Mouse (Mus musculus): ENCODE results near the gene Sh3d21. TPM values are rescaled to one million over a fixed set of nuclear protein-coding genes. Genes with fewer than 3 reads are reported as not detected.
A peak's percentile ranks its signal among the peaks of the same experiment; 100 is the strongest.

The Sh3d21 gene
- polyA plus RNA-seq, 1 experiment from 2014 or later: 1.1 TPM

DNA sequence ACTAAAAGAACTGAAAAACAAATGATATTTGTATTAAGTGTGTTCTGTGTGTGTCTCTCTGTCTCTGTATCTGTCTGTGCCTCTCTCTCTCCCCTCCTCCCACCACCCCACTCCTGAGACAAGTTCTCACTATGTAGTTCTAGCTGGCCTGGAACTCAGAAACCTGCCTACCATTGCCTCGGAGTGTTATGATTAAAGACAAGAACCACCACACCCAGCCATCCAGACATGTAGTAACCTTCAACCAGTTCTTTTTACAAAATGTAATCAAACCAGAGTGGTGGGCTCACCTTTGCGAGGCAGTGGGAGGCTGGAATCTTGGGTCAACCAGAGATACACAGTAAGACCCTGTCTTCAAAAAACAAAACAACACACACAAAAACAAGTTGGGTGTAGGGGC is 37.4 kb upstream of the Sh3d21 start:
- ATAC-seq: no peak
- Histone ChIP-seq H3K9ac (ENCODE audit: low read length) (peak overlapping the region; percentile 25; the same call in 1 of the 2 replicates), H3K9me3 (replicated peaks; ENCODE audit: control insufficient read depth, low read length) (no peaks in the 10 kb centered on the region), H3K4me2 (ENCODE audit: low read length) (peak overlapping the region; percentile 78), H3K4me1 (ENCODE audit: control insufficient read depth, insufficient read depth, low read length) (peaks cover 17% of the 10 kb centered on the region), H3K36me3 (ENCODE audit: control insufficient read depth, insufficient read depth, low read length) (0 out of 2 replicates have a peak, but pooled peaks cover 3% of the 10 kb centered on the region), H3K27me3 (replicated peaks; ENCODE audit: control insufficient read depth, insufficient read depth, low read length) (no peaks in the 10 kb centered on the region), H3K27ac (ENCODE audit: low read depth, low read length) (no peak overlapping the region), H3K4me3 (ENCODE audit: low read depth, low read length) (peak overlapping the region; percentile 77)
- DNase-seq (ENCODE audit: low spot score): no peak
- 77% methylated on average over 2 of the region's 2 CpGs for WGBS

- no peak for DNase-seq (ENCODE audit: low spot score)
- Histone ChIP-seq H3K4me3 (ENCODE audit: low read depth, low read length) (no peak overlapping the region), H3K4me1 (ENCODE audit: control insufficient read depth, insufficient read depth, low read length) (peaks cover 17% of the 10 kb centered on the region), H3K9ac (ENCODE audit: low read length) (no peak overlapping the region), H3K4me2 (ENCODE audit: low read length) (peak overlapping the region; percentile 78), H3K27me3 (replicated peaks; ENCODE audit: control insufficient read depth, insufficient read depth, low read length) (no peaks in the 10 kb centered on the region), H3K9me3 (replicated peaks; ENCODE audit: control insufficient read depth, low read length) (no peaks in the 10 kb centered on the region), H3K27ac (ENCODE audit: low read depth, low read length) (no peak overlapping the region), H3K36me3 (ENCODE audit: control insufficient read depth, insufficient read depth, low read length) (0 out of 2 replicates have a peak, but pooled peaks cover 3% of the 10 kb centered on the region)
- 39% methylated on average over 1 of the region's 1 CpGs for WGBS
- ATAC-seq: no peak
Measured at GRCm38 (mm10) chr4:126200036-126200435, 36.7 kb upstream of the Sh3d21 start.

- Histone ChIP-seq H3K4me3 (ENCODE audit: low read depth, low read length) (no peak overlapping the region), H3K4me1 (ENCODE audit: control insufficient read depth, insufficient read depth, low read length) (peaks cover 17% of the 10 kb centered on the region), H3K9ac (ENCODE audit: low read length) (no peak overlapping the region), H3K36me3 (ENCODE audit: control insufficient read depth, insufficient read depth, low read length) (peaks cover 5% of the 10 kb centered on the region; the same call in 1 of the 2 replicates), H3K9me3 (replicated peaks; ENCODE audit: control insufficient read depth, low read length) (no peaks in the 10 kb centered on the region), H3K4me2 (ENCODE audit: low read length) (0 out of 2 replicates have a peak overlapping the region, but pooled peaks have one; percentile 78), H3K27ac (ENCODE audit: low read depth, low read length) (no peak overlapping the region), H3K27me3 (replicated peaks; ENCODE audit: control insufficient read depth, insufficient read depth, low read length) (no peaks in the 10 kb centered on the region)
- no peak for DNase-seq (ENCODE audit: low spot score)
- WGBS: 83% methylated on average over 6 of the region's 6 CpGs
- no peak for ATAC-seq
Measured at GRCm38 (mm10) chr4:126199556-126199955, 36.3 kb upstream of the Sh3d21 start.

DNA sequence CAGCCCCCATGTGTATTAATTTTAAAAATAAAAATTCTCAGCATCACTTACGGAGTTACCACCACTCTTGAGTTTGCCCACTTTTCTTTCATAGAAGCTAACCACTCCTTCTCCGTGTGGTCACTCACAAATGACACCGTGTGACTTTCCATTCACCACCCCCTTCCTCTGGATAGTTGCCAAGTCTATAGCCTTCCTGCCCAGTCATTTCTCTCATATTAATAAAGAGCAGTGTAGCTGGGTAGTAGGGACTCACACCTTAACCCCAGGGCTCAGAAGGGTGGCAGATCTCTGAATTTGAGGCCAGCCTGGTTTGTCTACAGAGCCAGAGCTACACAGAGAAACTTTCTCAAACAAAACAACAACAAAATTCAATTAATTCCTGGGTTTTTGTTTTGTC is 34.2 kb upstream of the Sh3d21 start:
- Histone ChIP-seq H3K27ac (ENCODE audit: low read depth, low read length) (no peak overlapping the region), H3K36me3 (ENCODE audit: control insufficient read depth, insufficient read depth, low read length) (peaks cover 25% of the 10 kb centered on the region), H3K4me2 (ENCODE audit: low read length) (no peak overlapping the region), H3K27me3 (replicated peaks; ENCODE audit: control insufficient read depth, insufficient read depth, low read length) (no peaks in the 10 kb centered on the region), H3K9ac (ENCODE audit: low read length) (no peak overlapping the region), H3K9me3 (replicated peaks; ENCODE audit: control insufficient read depth, low read length) (no peaks in the 10 kb centered on the region), H3K4me1 (ENCODE audit: control insufficient read depth, insufficient read depth, low read length) (peaks cover 17% of the 10 kb centered on the region), H3K4me3 (ENCODE audit: low read depth, low read length) (no peak overlapping the region)
- DNase-seq (ENCODE audit: low spot score): no peak
- no peak for ATAC-seq
- 82% methylated on average over 3 of the region's 3 CpGs for WGBS

- ATAC-seq: no peak
- no peak overlapping the region for H3K4me3 ChIP-seq (ENCODE audit: low read depth, low read length)
- no peaks in the 10 kb centered on the region for H3K9me3 ChIP-seq (replicated peaks; ENCODE audit: control insufficient read depth, low read length)
- H3K27me3 ChIP-seq (replicated peaks; ENCODE audit: control insufficient read depth, insufficient read depth, low read length): no peaks in the 10 kb centered on the region
- H3K9ac ChIP-seq (ENCODE audit: low read length): no peak overlapping the region
- peaks cover 3% of the 10 kb centered on the region for H3K4me1 ChIP-seq (ENCODE audit: control insufficient read depth, insufficient read depth, low read length)
- no peak overlapping the region for H3K27ac ChIP-seq (ENCODE audit: low read depth, low read length)
- 94% methylated on average over 4 of the region's 4 CpGs for WGBS
- peaks cover 35% of the 10 kb centered on the region for H3K36me3 ChIP-seq (ENCODE audit: control insufficient read depth, insufficient read depth, low read length)
- no peak overlapping the region for H3K4me2 ChIP-seq (ENCODE audit: low read length)
- no peak for DNase-seq (ENCODE audit: low spot score)
Measured at GRCm38 (mm10) chr4:126194916-126195315, 31.6 kb upstream of the Sh3d21 start.

DNA sequence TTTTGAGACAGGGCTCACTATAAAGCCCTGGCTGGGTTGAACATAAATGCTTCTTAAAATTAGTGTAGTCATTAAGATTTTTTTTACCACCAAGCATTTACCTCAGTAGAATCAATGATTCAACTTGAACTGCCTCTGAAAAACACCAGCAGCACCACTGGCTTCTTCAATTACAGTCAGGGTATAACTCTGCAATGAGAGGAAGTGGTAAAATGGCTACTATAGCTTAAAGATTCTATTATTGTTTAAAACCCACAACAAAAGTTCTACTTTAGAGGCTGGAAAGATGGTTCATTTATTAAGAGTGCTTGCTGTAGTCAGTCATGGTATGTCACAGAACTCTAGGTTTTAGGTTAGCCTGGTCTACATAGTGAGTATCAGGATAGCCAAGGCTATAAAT is 30.9 kb upstream of the Sh3d21 start:
- ATAC-seq: no peak
- H3K36me3 ChIP-seq (ENCODE audit: control insufficient read depth, insufficient read depth, low read length): peaks cover 32% of the 10 kb centered on the region

GRCm38 (mm10) chr4:126190636-126191035 is 27.3 kb upstream of the Sh3d21 start:
- H3K9ac ChIP-seq (ENCODE audit: low read length): no peak overlapping the region
- no peaks in the 10 kb centered on the region for H3K27me3 ChIP-seq (replicated peaks; ENCODE audit: control insufficient read depth, insufficient read depth, low read length)
- ATAC-seq (no peak), DNase-seq (ENCODE audit: low spot score) (no peak)
- no peak overlapping the region for H3K4me2 ChIP-seq (ENCODE audit: low read length)
- H3K36me3 ChIP-seq (ENCODE audit: control insufficient read depth, insufficient read depth, low read length): peaks cover 36% of the 10 kb centered on the region
- H3K27ac ChIP-seq (ENCODE audit: low read depth, low read length): no peak overlapping the region
- no peaks in the 10 kb centered on the region for H3K9me3 ChIP-seq (replicated peaks; ENCODE audit: control insufficient read depth, low read length)
- 86% methylated on average over 2 of the region's 2 CpGs for WGBS
- H3K4me1 ChIP-seq (ENCODE audit: control insufficient read depth, insufficient read depth, low read length): no peaks in the 10 kb centered on the region
- H3K4me3 ChIP-seq (ENCODE audit: low read depth, low read length): no peak overlapping the region

More for the DNA sequence above, 30.9 kb upstream of the Sh3d21 start:
- no peak overlapping the region for H3K9ac ChIP-seq (ENCODE audit: low read length)
- H3K4me2 ChIP-seq (ENCODE audit: low read length): no peak overlapping the region
- no peaks in the 10 kb centered on the region for H3K4me1 ChIP-seq (ENCODE audit: control insufficient read depth, insufficient read depth, low read length)
- H3K27me3 ChIP-seq (replicated peaks; ENCODE audit: control insufficient read depth, insufficient read depth, low read length): no peaks in the 10 kb centered on the region
- H3K27ac ChIP-seq (ENCODE audit: low read depth, low read length): no peak overlapping the region
- no peaks in the 10 kb centered on the region for H3K9me3 ChIP-seq (replicated peaks; ENCODE audit: control insufficient read depth, low read length)
- no peak overlapping the region for H3K4me3 ChIP-seq (ENCODE audit: low read depth, low read length)
- DNase-seq (ENCODE audit: low spot score): no peak

- H3K9me3 ChIP-seq (replicated peaks; ENCODE audit: control insufficient read depth, low read length): no peaks in the 10 kb centered on the region
- DNase-seq (ENCODE audit: low spot score) (no peak), ATAC-seq (no peak)
- no peaks in the 10 kb centered on the region for H3K27me3 ChIP-seq (replicated peaks; ENCODE audit: control insufficient read depth, insufficient read depth, low read length)
- no peak overlapping the region for H3K4me2 ChIP-seq (ENCODE audit: low read length)
- H3K27ac ChIP-seq (ENCODE audit: low read depth, low read length): no peak overlapping the region
- no peak overlapping the region for H3K4me3 ChIP-seq (ENCODE audit: low read depth, low read length)
- H3K9ac ChIP-seq (ENCODE audit: low read length): no peak overlapping the region
- 96% methylated on average over 3 of the region's 3 CpGs for WGBS
- no peaks in the 10 kb centered on the region for H3K4me1 ChIP-seq (ENCODE audit: control insufficient read depth, insufficient read depth, low read length)
- H3K36me3 ChIP-seq (ENCODE audit: control insufficient read depth, insufficient read depth, low read length): peaks cover 34% of the 10 kb centered on the region
Measured at GRCm38 (mm10) chr4:126187096-126187495, 23.8 kb upstream of the Sh3d21 start.

- Histone ChIP-seq H3K27ac (ENCODE audit: low read depth, low read length) (no peak overlapping the region), H3K27me3 (replicated peaks; ENCODE audit: control insufficient read depth, insufficient read depth, low read length) (no peaks in the 10 kb centered on the region), H3K4me3 (ENCODE audit: low read depth, low read length) (no peak overlapping the region), H3K4me1 (ENCODE audit: control insufficient read depth, insufficient read depth, low read length) (no peaks in the 10 kb centered on the region), H3K9ac (ENCODE audit: low read length) (no peak overlapping the region), H3K9me3 (replicated peaks; ENCODE audit: control insufficient read depth, low read length) (no peaks in the 10 kb centered on the region), H3K4me2 (ENCODE audit: low read length) (no peak overlapping the region), H3K36me3 (ENCODE audit: control insufficient read depth, insufficient read depth, low read length) (peaks cover 54% of the 10 kb centered on the region)
- DNase-seq (ENCODE audit: low spot score) (no peak), ATAC-seq (no peak)
- 91% methylated on average over 5 of the region's 5 CpGs for WGBS
Measured at GRCm38 (mm10) chr4:126183034-126183433, 19.7 kb upstream of the Sh3d21 start.

Data from forebrain, embryonic 14.5 days (tissue).